Mouse (Mus musculus) urinary bladder, postnatal 14 days (tissue): ENCODE measurements around the gene Spem1.
"Not testable (repeated sequence)": the region's sequence is repeated elsewhere in the genome, so short reads cannot be mapped to it uniquely, and the experiment has no call there.

Source experiments
- DNase-seq: peaks from one replicate; pipeline ENCODE4 v3.0.0; 2021; ENCODE audit warnings: low spot score

Gene Spem1

GRCm38 (mm10) chr11:69822080-69822479 is at the start of gene Spem1:
TSS of gene Spem1 (minus strand) at chr11:69822180.
- DNase-seq, result no peak

- no peak for DNase-seq
Observed at GRCm38 (mm10) chr11:69870289-69871069, 48.5 kb upstream of the Spem1 start.

GRCm38 (mm10) chr11:69867335-69867734 is 45.4 kb upstream of the Spem1 start:
- no peak for DNase-seq

- no peak for DNase-seq
Observed at GRCm38 (mm10) chr11:69865561-69865960, 43.6 kb upstream of the Spem1 start.

GRCm38 (mm10) chr11:69864138-69864860 is 42.3 kb upstream of the Spem1 start:
- no peak for DNase-seq

- DNase-seq, result not testable (repeated sequence)
Observed at GRCm38 (mm10) chr11:69863729-69864128, 41.7 kb upstream of the Spem1 start.

GRCm38 (mm10) chr11:69858113-69858998 is 36.4 kb upstream of the Spem1 start, which contains the start of gene Tnk1:
TSS of gene Tnk1 (minus strand) at chr11:69858730.
- peak; percentile 74 for DNase-seq

- DNase-seq, result no peak
Observed at GRCm38 (mm10) chr11:69855347-69855746, 33.4 kb upstream of the Spem1 start.

GRCm38 (mm10) chr11:69854680-69855079 is 32.7 kb upstream of the Spem1 start:
- DNase-seq, result no peak

- DNase-seq, result no peak
Observed at GRCm38 (mm10) chr11:69853994-69854393, 32.0 kb upstream of the Spem1 start.

- DNase-seq, result no peak
Observed at GRCm38 (mm10) chr11:69850754-69851153, 28.8 kb upstream of the Spem1 start.

- no peak for DNase-seq
Observed at GRCm38 (mm10) chr11:69849884-69850283, 27.9 kb upstream of the Spem1 start.

GRCm38 (mm10) chr11:69849128-69849527 is 27.1 kb upstream of the Spem1 start:
- no peak for DNase-seq

- no peak for DNase-seq
Observed at GRCm38 (mm10) chr11:69848021-69848420, 26.0 kb upstream of the Spem1 start.

GRCm38 (mm10) chr11:69846738-69847688 is 25.0 kb upstream of the Spem1 start:
- peak; percentile 67 for DNase-seq

- DNase-seq, result peak; percentile 89
Observed at GRCm38 (mm10) chr11:69846198-69846680, 24.3 kb upstream of the Spem1 start, which contains the start of gene Plscr3. TSS of gene Plscr3 (plus strand) at chr11:69846376.

- no peak for DNase-seq
Observed at GRCm38 (mm10) chr11:69838714-69839104, 16.7 kb upstream of the Spem1 start.

GRCm38 (mm10) chr11:69837952-69838713 is 16.2 kb upstream of the Spem1 start, which contains the start of gene Tmem256:
TSS of gene Tmem256 (plus strand) at chr11:69838514.
- peak; percentile 96 for DNase-seq

- no peak for DNase-seq
Observed at GRCm38 (mm10) chr11:69837604-69837951, 15.6 kb upstream of the Spem1 start, which contains the start of gene Nlgn2. TSS of gene Nlgn2 (minus strand) at chr11:69837784.
